Mouse (Mus musculus) retina, embryonic 14.5 days (tissue): ENCODE measurements around the gene 6430531B16Rik.

Experiments used
- DNase-seq: peaks from one replicate; pipeline ENCODE4 v3.0.0-alpha.2; 2015; ENCODE audit warnings: low spot score

6430531B16Rik gene

GRCm38 (mm10) chr7:139937138-139937537 lies 41.4 kb downstream of the 6430531B16Rik start:
- DNase-seq = no peak

GRCm38 (mm10) chr7:139936705-139937104 lies 41.9 kb downstream of the 6430531B16Rik start:
- no peak for DNase-seq

- DNase-seq = peak; percentile 78
Observed at GRCm38 (mm10) chr7:139930732-139931131, 47.8 kb downstream of the 6430531B16Rik start.
